Mouse (Mus musculus) bone marrow macrophage, adult 2 months (primary cell): ENCODE results near the gene Tnfrsf23.

Source experiments
- CTCF ChIP-seq: IDR thresholded peaks from 2 replicates; pipeline ENCODE4 v1.5.1; 2012; ENCODE audit warnings: low read depth, mild to moderate bottlenecking, low read length, moderate library complexity
- POLR2A ChIP-seq: IDR thresholded peaks from 2 replicates; pipeline ENCODE4 v1.6.1; 2012; ENCODE audit warnings: mild to moderate bottlenecking, low read depth, low read length, borderline replicate concordance

GRCm38 (mm10) chr7:143729886-143730285 is 44.2 kb upstream of the Tnfrsf23 start:
- no peak for TF ChIP-seq POLR2A
- no peak for TF ChIP-seq CTCF
